Mouse (Mus musculus) heart, embryonic 10.5 days (tissue): ENCODE data around the gene Fam227b. TPM values are rescaled to one million over a fixed set of nuclear protein-coding genes. Genes with fewer than 3 reads are reported as not detected.

Experiments
- DNase-seq: peaks from one replicate; pipeline ENCODE4 v3.0.0-alpha.2; 2017; ENCODE audit warnings: low spot score
- H3K27ac ChIP-seq: fragments of 300-500 bp; sonication (generic); 2 replicates; pipeline ENCODE4 v1.5.1; 2016; ENCODE audit warnings: mild to moderate bottlenecking
- H3K27me3 ChIP-seq: fragments of 300-500 bp; sonication (generic); 2 replicates; pipeline ENCODE4 v1.6.1; 2016; ENCODE audit warnings: mild to moderate bottlenecking; ENCODE audit not compliant: poor library complexity, insufficient read depth, severe bottlenecking
- H3K36me3 ChIP-seq: fragments of 300-500 bp; sonication (generic); 2 replicates; pipeline ENCODE4 v1.6.1; 2016; ENCODE audit warnings: mild to moderate bottlenecking, moderate library complexity
- H3K4me1 ChIP-seq: fragments of 300-500 bp; sonication (generic); 2 replicates; pipeline ENCODE4 v1.6.1; 2016; ENCODE audit warnings: mild to moderate bottlenecking
- H3K4me3 ChIP-seq: fragments of 300-500 bp; sonication (generic); 2 replicates; pipeline ENCODE4 v1.5.1; 2016; ENCODE audit warnings: mild to moderate bottlenecking, moderate library complexity
- H3K9me3 ChIP-seq: fragments of 300-500 bp; sonication (generic); 2 replicates; pipeline ENCODE4 v1.6.1; 2016; ENCODE audit warnings: mild to moderate bottlenecking, moderate library complexity
- WGBS: fragments of 180-500 bp; shearing (Covaris S2); methylation state at CpG from one replicate; pipeline ENCODE4 v1.1.7; 2016; 5-methylcytosine and 5-hydroxymethylcytosine counted together
- polyA plus RNA-seq: library from polyadenylated mRNA; unstranded; fragments of >200 nt; fragmentation: Nextera tagmentation; extraction: Ambion mirVana; gene quantifications from 2 replicates; pipeline ENCODE4 v1.2.1, GENCODE M21; 2016

Fam227b gene
- polyA plus RNA-seq, 1 experiment from 2014 or later: not detected

DNA sequence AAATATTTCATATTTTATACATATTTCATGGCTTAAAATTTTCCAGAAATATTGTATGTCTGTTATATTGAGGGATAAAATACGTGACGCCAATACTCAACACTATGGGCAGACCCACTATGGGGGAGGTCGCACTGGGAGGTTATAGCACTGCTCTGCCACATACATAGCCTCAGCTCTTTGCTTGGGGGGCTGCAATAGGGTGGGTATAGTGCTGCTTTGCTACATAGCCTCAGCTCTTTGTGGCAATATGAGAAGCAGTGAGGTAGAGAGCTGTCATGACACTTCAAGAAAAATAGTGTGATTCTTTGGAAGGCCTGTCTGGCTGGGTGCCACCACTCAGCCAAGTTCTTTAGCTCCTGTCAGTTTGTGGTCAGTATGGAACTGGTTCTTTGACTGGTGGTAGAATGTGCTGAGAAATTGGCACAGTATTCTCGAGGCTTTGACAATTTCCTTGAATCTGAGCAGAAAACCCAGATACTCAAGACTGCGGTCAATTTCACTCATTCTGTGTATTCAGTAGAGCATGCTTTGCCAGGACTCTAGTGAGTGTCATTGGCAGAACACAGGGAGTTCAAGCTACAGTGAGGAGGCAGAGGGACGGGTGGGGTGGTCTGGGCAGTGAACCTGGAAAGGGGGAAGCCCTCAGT is 212.7 kb downstream of the Fam227b start:
- peaks cover 12% of the 10 kb centered on the region for H3K4me1 ChIP-seq
- 79% methylated on average over 6 of the region's 6 CpGs for WGBS
- no peak overlapping the region for H3K4me3 ChIP-seq
- peaks cover 10% of the 10 kb centered on the region; the same call in 1 of the 2 replicates for H3K36me3 ChIP-seq
- H3K9me3 ChIP-seq: no peaks in the 10 kb centered on the region
- DNase-seq: no peak
- H3K27me3 ChIP-seq: no peaks in the 10 kb centered on the region
- H3K27ac ChIP-seq: no peak overlapping the region

DNA sequence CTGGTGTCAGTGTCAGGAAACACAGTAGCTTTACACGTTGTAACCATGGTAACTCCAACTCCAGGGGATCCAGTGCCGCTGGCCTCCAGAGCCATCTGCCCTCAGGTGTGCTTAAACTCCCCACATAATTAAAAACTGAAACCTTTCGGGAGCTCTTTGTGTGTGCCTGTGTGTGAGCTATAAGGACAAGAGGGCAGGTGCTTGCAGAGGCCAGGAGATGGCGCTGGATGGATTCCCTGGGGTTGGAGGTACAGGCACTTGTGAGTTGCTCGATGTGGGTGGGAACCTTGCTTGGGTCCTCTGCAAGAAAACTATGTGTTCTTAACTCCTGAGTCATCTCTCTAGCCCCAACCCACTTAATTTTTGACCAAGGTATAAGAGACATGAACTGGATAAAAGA is 215.4 kb downstream of the Fam227b start:
- 66% methylated on average over 5 of the region's 5 CpGs for WGBS
- DNase-seq: no peak
- Histone ChIP-seq H3K4me1 (peaks cover 19% of the 10 kb centered on the region), H3K27ac (no peak overlapping the region), H3K4me3 (no peak overlapping the region), H3K9me3 (no peaks in the 10 kb centered on the region), H3K27me3 (no peaks in the 10 kb centered on the region), H3K36me3 (peaks cover 11% of the 10 kb centered on the region)

DNA sequence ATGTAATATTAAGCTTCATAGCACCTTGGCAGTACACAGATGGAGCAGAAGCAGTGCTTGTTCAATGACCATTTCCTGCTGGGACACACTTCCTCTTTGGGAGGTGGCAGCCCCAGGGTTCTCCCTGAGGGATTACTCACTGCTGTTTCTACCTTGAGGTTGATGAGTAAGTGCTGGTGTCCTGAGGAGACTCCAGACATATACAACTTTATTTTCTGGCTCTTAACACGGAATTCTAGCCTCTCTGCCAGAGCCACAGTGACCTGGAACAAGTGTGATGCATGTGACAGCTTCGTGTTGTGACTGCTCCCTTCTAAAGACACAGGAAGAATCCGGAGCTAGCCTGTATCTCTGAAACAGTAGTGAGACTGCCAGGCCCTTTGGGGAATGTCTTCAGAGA is 217.8 kb downstream of the Fam227b start:
- Histone ChIP-seq H3K27me3 (no peaks in the 10 kb centered on the region), H3K9me3 (no peaks in the 10 kb centered on the region), H3K36me3 (peaks cover 18% of the 10 kb centered on the region), H3K4me1 (peaks cover 8% of the 10 kb centered on the region), H3K27ac (no peak overlapping the region), H3K4me3 (no peak overlapping the region)
- 72% methylated on average over 3 of the region's 3 CpGs for WGBS
- DNase-seq: no peak

Other genes with a start within 250 kb of the Fam227b start
- 0.46 and 0.74 TPM in 2 replicates for gene Fgf7, start 117.3 kb downstream of the Fam227b start, polyA plus RNA-seq
- gene Dtwd1, start 137 bp upstream of the Fam227b start, polyA plus RNA-seq: 22.8 and 28.3 TPM in 2 replicates
- gene Gm17555, start 63.1 kb upstream of the Fam227b start, polyA plus RNA-seq: not detected in 2 replicates